Mouse (Mus musculus) spleen, adult 2 months (tissue): ENCODE data around the gene Cep68.

Source experiments
- CTCF ChIP-seq: fragments of 200-500 bp; IDR thresholded peaks from 2 replicates; pipeline ENCODE4 v1.5.1; 2011; ENCODE audit warnings: mild to moderate bottlenecking, inconsistent platforms; ENCODE audit not compliant: insufficient read depth, insufficient read length, insufficient replicate concordance; ENCODE audit errors: extremely low read depth
- POLR2A ChIP-seq: fragments of 200-500 bp; IDR thresholded peaks from 2 replicates; pipeline ENCODE4 v1.6.1; 2011; ENCODE audit warnings: low read depth, low read length, inconsistent platforms

DNA sequence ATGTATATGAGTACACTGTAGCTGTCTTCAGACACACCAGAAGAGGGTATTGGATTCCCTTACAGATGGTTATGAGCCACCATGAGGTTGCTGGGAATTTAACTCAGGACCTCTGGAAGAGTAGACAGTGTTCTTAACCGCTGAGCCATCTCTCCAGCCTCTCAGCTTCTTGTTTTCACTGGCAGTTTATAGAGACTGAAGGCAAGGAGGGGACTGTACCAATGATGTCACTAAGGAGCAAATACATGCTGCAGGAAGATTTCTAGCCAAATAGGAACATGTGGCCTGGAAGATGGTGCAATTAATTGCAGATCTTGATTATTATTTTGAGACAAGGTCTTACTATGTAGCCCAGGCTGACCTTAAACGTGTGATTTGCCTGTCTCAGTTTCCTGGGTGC, 27.9 kb upstream of the Cep68 start:
- TF ChIP-seq CTCF: no peak
- TF ChIP-seq POLR2A: no peak
